21 mouse cellular contexts compared by ENCODE assay signal in genomic region chr15:102937036-102937666, GRCm38 (mm10). TPM values are rescaled to one million over a fixed set of nuclear protein-coding genes. Genes with fewer than 3 reads are reported as not detected.
DNase-seq lines count a peak whose midpoint lies in the region; ATAC-seq lines count a peak whose summit lies in the region.
"Had no signal": no experiment of that assay in that cellular context is flagged by ENCODE, and none has a peak within 500 bp of the region (broad histone marks: within the 10 kb centered on the region; RNA-seq: fewer than 3 reads in every experiment).

No protein-coding gene starts in this region.

- no peak for ATAC-seq in intestine, embryonic 14.5 days (replicated peaks; ENCODE audit: low FRiP score, low TSS enrichment, low read depth)
- no peak for ATAC-seq in intestine, embryonic 16.5 days
- no peak for ATAC-seq in intestine, embryonic 15.5 days
- no peak for ATAC-seq in liver, embryonic 11.5 days (replicated peaks; ENCODE audit: low FRiP score)
- ATAC-seq: hindbrain, embryonic 16.5 days had no signal

- H3K36me3 ChIP-seq in intestine, embryonic 14.5 days (ENCODE audit: control insufficient read depth, insufficient read depth, low read length): no peaks in the 10 kb centered on the region
- no peaks in the 10 kb centered on the region for H3K36me3 ChIP-seq in intestine, embryonic 16.5 days (ENCODE audit: control insufficient read depth, insufficient read depth, low read length)
- H3K36me3 ChIP-seq in ES-E14 (ENCODE audit: control insufficient read depth, insufficient read depth, low read length, poor library complexity, severe bottlenecking): no peaks in the 10 kb centered on the region
- no peaks in the 10 kb centered on the region for H3K36me3 ChIP-seq in intestine, embryonic 15.5 days
- no peaks in the 10 kb centered on the region for H3K36me3 ChIP-seq in liver, embryonic 11.5 days (ENCODE audit: control insufficient read depth, insufficient read depth, low read length)
- H3K36me3 ChIP-seq: embryonic facial prominence, embryonic 12.5 days; forebrain, embryonic 10.5 days; liver, embryonic 13.5 days had no signal

- H3K9ac ChIP-seq in intestine, embryonic 14.5 days (ENCODE audit: low read length): no peak overlapping the region
- H3K9ac ChIP-seq in intestine, embryonic 16.5 days (ENCODE audit: low read depth, low read length): no peak overlapping the region
- no peak overlapping the region for H3K9ac ChIP-seq in ES-E14 (ENCODE audit: insufficient read depth, low read depth, low read length, poor library complexity, severe bottlenecking)
- no peak overlapping the region for H3K9ac ChIP-seq in intestine, embryonic 15.5 days
- H3K9ac ChIP-seq in liver, embryonic 11.5 days (ENCODE audit: low read depth, low read length): no peak overlapping the region
- H3K9ac ChIP-seq: embryonic facial prominence, embryonic 12.5 days; liver, embryonic 13.5 days had no signal

- WGBS in intestine, embryonic 14.5 days: 1% methylated on average over 50 of the region's 50 CpGs
- 2% methylated on average over 50 of the region's 50 CpGs for WGBS in intestine, embryonic 16.5 days
- WGBS in intestine, embryonic 15.5 days: 1% methylated on average over 50 of the region's 50 CpGs
- WGBS in liver, embryonic 11.5 days: 3% methylated on average over 50 of the region's 50 CpGs

- peaks cover 100% of the 10 kb centered on the region for H3K27me3 ChIP-seq in intestine, embryonic 14.5 days (replicated peaks; ENCODE audit: control insufficient read depth, insufficient read depth, low read length)
- H3K27me3 ChIP-seq in intestine, embryonic 16.5 days (replicated peaks; ENCODE audit: control insufficient read depth, insufficient read depth, low read length): peaks cover 98% of the 10 kb centered on the region
- H3K27me3 ChIP-seq in intestine, embryonic 15.5 days (replicated peaks): peaks cover 99% of the 10 kb centered on the region
- peaks cover 100% of the 10 kb centered on the region for H3K27me3 ChIP-seq in liver, embryonic 11.5 days (replicated peaks; ENCODE audit: control insufficient read depth, insufficient read depth, low read length)

- H3K4me2 ChIP-seq in intestine, embryonic 14.5 days (ENCODE audit: low read length): no peak overlapping the region
- no peak overlapping the region for H3K4me2 ChIP-seq in intestine, embryonic 16.5 days (ENCODE audit: low read depth, low read length)
- no peak overlapping the region for H3K4me2 ChIP-seq in intestine, embryonic 15.5 days (replicated peaks)
- H3K4me2 ChIP-seq in liver, embryonic 11.5 days: no peak overlapping the region
- H3K4me2 ChIP-seq: embryonic facial prominence, embryonic 12.5 days; liver, embryonic 13.5 days had no signal

- H3K9me3 ChIP-seq in intestine, embryonic 14.5 days (ENCODE audit: control insufficient read depth, low read length): no peaks in the 10 kb centered on the region
- H3K9me3 ChIP-seq in intestine, embryonic 16.5 days (ENCODE audit: control insufficient read depth, low read length): no peaks in the 10 kb centered on the region
- no peaks in the 10 kb centered on the region for H3K9me3 ChIP-seq in ES-E14 (ENCODE audit: control insufficient read depth, insufficient read depth, low read depth, low read length)
- H3K9me3 ChIP-seq in intestine, embryonic 15.5 days: no peaks in the 10 kb centered on the region; the same call in 1 of the 2 replicates
- H3K9me3 ChIP-seq in liver, embryonic 11.5 days (ENCODE audit: control insufficient read depth, low read length): no peaks in the 10 kb centered on the region
- H3K9me3 ChIP-seq: embryonic facial prominence, embryonic 12.5 days; forebrain, embryonic 10.5 days; liver, embryonic 13.5 days had no signal

- peak; percentile 68 for DNase-seq in intestine, embryonic 14.5 days (ENCODE audit: low spot score)
- DNase-seq in ES-E14 (ENCODE audit: low read depth, low spot score): no peak
- peak; percentile 72 for DNase-seq in neural tube, embryonic 10.5 days (ENCODE audit: extremely low spot score, low spot score)
- DNase-seq in liver, embryonic 11.5 days (ENCODE audit: low spot score): no peak
- DNase-seq in right cerebral cortex, adult 18-20 months: no peak
- DNase-seq in layer of hippocampus, postnatal 25 days (ENCODE audit: extremely low spot score in 1 of 2, low spot score in 1 of 2): no peak
- DNase-seq: cerebellum, adult 11 months; cerebellum, postnatal 25 days; heart, adult 11 months; kidney, postnatal 10 days; liver, embryonic 13.5 days had no signal

- in situ Hi-C loops in ES-E14 (cut with MboI; ENCODE audit: low sequenced_read_pairs in 2 of 2, unreplicated experiment in 2 of 2): loop anchor here in 1 of 2 experiments (25.0 kb wide), 1 partner anchor 925 kb away; the partner anchor contains the start of gene Krt8

- no peak overlapping the region for H3K4me3 ChIP-seq in intestine, embryonic 14.5 days (ENCODE audit: low read depth, low read length)
- no peak overlapping the region; the same call in 1 of the 2 replicates for H3K4me3 ChIP-seq in intestine, embryonic 16.5 days (ENCODE audit: low read length)
- peak overlapping the region; percentile 31 to 41 for H3K4me3 ChIP-seq in ES-E14 (ENCODE audit: insufficient read depth in 1 of 2, low read depth in 1 of 2, low read length in 2 of 2, poor library complexity in 1 of 2, severe bottlenecking in 1 of 2)
- 0 out of 2 replicates have a peak overlapping the region, but pooled peaks have one; percentile 4 for H3K4me3 ChIP-seq in intestine, embryonic 15.5 days (replicated peaks)
- no peak overlapping the region for H3K4me3 ChIP-seq in liver, embryonic 11.5 days (ENCODE audit: low read depth, low read length)
- H3K4me3 ChIP-seq: embryonic facial prominence, embryonic 12.5 days; forebrain, embryonic 10.5 days; liver, embryonic 13.5 days had no signal

- H3K27ac ChIP-seq in intestine, embryonic 14.5 days (ENCODE audit: low read depth): no peak overlapping the region
- no peak overlapping the region for H3K27ac ChIP-seq in intestine, embryonic 16.5 days (ENCODE audit: low read length)
- H3K27ac ChIP-seq in ES-E14 (ENCODE audit: insufficient read depth, low read depth, low read length, poor library complexity, severe bottlenecking): no peak overlapping the region
- no peak overlapping the region for H3K27ac ChIP-seq in intestine, embryonic 15.5 days
- H3K27ac ChIP-seq in liver, embryonic 11.5 days (ENCODE audit: low read depth, low read length): no peak overlapping the region
- H3K27ac ChIP-seq: embryonic facial prominence, embryonic 12.5 days; forebrain, embryonic 10.5 days; liver, embryonic 13.5 days had no signal

- no peaks in the 10 kb centered on the region for H3K4me1 ChIP-seq in intestine, embryonic 14.5 days (replicated peaks; ENCODE audit: control insufficient read depth, insufficient read depth, low read length)
- H3K4me1 ChIP-seq in intestine, embryonic 16.5 days (ENCODE audit: control insufficient read depth, insufficient read depth, low read length): no peaks in the 10 kb centered on the region
- peaks cover 1 to 9% of the 10 kb centered on the region in 2 experiments; a peak in 1 of 4 replicates for H3K4me1 ChIP-seq in ES-E14 (ENCODE audit: control insufficient read depth in 2 of 2, insufficient read depth in 2 of 2, low read length in 2 of 2, poor library complexity in 1 of 2)
- peaks cover 4% of the 10 kb centered on the region; the same call in 1 of the 2 replicates for H3K4me1 ChIP-seq in intestine, embryonic 15.5 days (replicated peaks)
- H3K4me1 ChIP-seq in liver, embryonic 11.5 days (replicated peaks; ENCODE audit: control insufficient read depth, insufficient read depth, low read length): no peaks in the 10 kb centered on the region
- H3K4me1 ChIP-seq: embryonic facial prominence, embryonic 12.5 days; liver, embryonic 13.5 days had no signal

RNA-seq across cellular contexts. Expression of gene Hoxc12, which starts 0.6 kb away (rescaled TPM):
- not detected in 2 replicates for polyA plus RNA-seq in intestine, embryonic 14.5 days (2014; fragmentation: Nextera tagmentation; extraction: Ambion mirVana)
- polyA plus RNA-seq in intestine, embryonic 16.5 days (2015; fragmentation: Nextera tagmentation; extraction: Ambion mirVana): not detected in 2 replicates
- 0.85 and 1.9 TPM in 2 replicates for total RNA-seq in ES-E14 (2012; rRNA removed)
- not detected in 2 replicates for polyA plus RNA-seq in intestine, embryonic 15.5 days (2015; fragmentation: Nextera tagmentation; extraction: Ambion mirVana)
- polyA plus RNA-seq in liver, embryonic 11.5 days (2014; fragmentation: Nextera tagmentation; extraction: Ambion mirVana): not detected in 2 replicates
- total RNA-seq in layer of hippocampus, postnatal 25 days (2021): not detected
- total RNA-seq: layer of hippocampus, adult 8-10 months; megakaryocyte-erythroid progenitor cell, adult 5-6 weeks had no signal
- polyA plus RNA-seq: embryonic facial prominence, embryonic 12.5 days; forebrain, embryonic 10.5 days; heart, postnatal 0 days; hindbrain, embryonic 16.5 days; liver, embryonic 13.5 days; lung, embryonic 16.5 days; thymus, postnatal 0 days had no signal

RNA-seq across cellular contexts. Expression of gene Hoxc13, which starts 16.2 kb away (rescaled TPM):
- not detected in 2 replicates for polyA plus RNA-seq in intestine, embryonic 14.5 days (2014; fragmentation: Nextera tagmentation; extraction: Ambion mirVana)
- polyA plus RNA-seq in intestine, embryonic 16.5 days (2015; fragmentation: Nextera tagmentation; extraction: Ambion mirVana): not detected in 2 replicates
- 0.42 and 0.94 TPM in 2 replicates for total RNA-seq in ES-E14 (2012; rRNA removed)
- polyA plus RNA-seq in intestine, embryonic 15.5 days (2015; fragmentation: Nextera tagmentation; extraction: Ambion mirVana): not detected in 2 replicates
- not detected in 2 replicates for polyA plus RNA-seq in liver, embryonic 11.5 days (2014; fragmentation: Nextera tagmentation; extraction: Ambion mirVana)
- not detected for total RNA-seq in layer of hippocampus, postnatal 25 days (2021)
- total RNA-seq: layer of hippocampus, adult 8-10 months; megakaryocyte-erythroid progenitor cell, adult 5-6 weeks had no signal
- polyA plus RNA-seq: forebrain, embryonic 10.5 days; heart, postnatal 0 days; hindbrain, embryonic 16.5 days; liver, embryonic 13.5 days; lung, embryonic 16.5 days had no signal

RNA-seq across cellular contexts. Expression of gene Hoxc11, which starts 17.1 kb away (rescaled TPM):
- polyA plus RNA-seq in intestine, embryonic 14.5 days (2014; fragmentation: Nextera tagmentation; extraction: Ambion mirVana): 0.11 TPM in 2 replicates
- 0.06 TPM in 1 of 2 replicates, not detected in the other for polyA plus RNA-seq in intestine, embryonic 16.5 days (2015; fragmentation: Nextera tagmentation; extraction: Ambion mirVana)
- total RNA-seq in ES-E14 (2012; rRNA removed): not detected in 2 replicates
- polyA plus RNA-seq in intestine, embryonic 15.5 days (2015; fragmentation: Nextera tagmentation; extraction: Ambion mirVana): not detected in 2 replicates
- polyA plus RNA-seq in liver, embryonic 11.5 days (2014; fragmentation: Nextera tagmentation; extraction: Ambion mirVana): not detected in 2 replicates
- not detected for total RNA-seq in layer of hippocampus, postnatal 25 days (2021)
- total RNA-seq: layer of hippocampus, adult 8-10 months; megakaryocyte-erythroid progenitor cell, adult 5-6 weeks had no signal
- polyA plus RNA-seq: embryonic facial prominence, embryonic 12.5 days; forebrain, embryonic 10.5 days; heart, postnatal 0 days; hindbrain, embryonic 16.5 days; liver, embryonic 13.5 days; lung, embryonic 16.5 days had no signal

RNA-seq across cellular contexts. Expression of gene Hoxc10, which starts 29.4 kb away (rescaled TPM):
- 2.6 and 3.1 TPM in 2 replicates for polyA plus RNA-seq in intestine, embryonic 14.5 days (2014; fragmentation: Nextera tagmentation; extraction: Ambion mirVana)
- 1.1 and 1.3 TPM in 2 replicates for polyA plus RNA-seq in intestine, embryonic 16.5 days (2015; fragmentation: Nextera tagmentation; extraction: Ambion mirVana)
- total RNA-seq in ES-E14 (2012; rRNA removed): 0.58 TPM in 1 of 2 replicates, not detected in the other
- 1.9 and 2.6 TPM in 2 replicates for polyA plus RNA-seq in intestine, embryonic 15.5 days (2015; fragmentation: Nextera tagmentation; extraction: Ambion mirVana)
- 0.18 and 0.43 TPM in 2 replicates for polyA plus RNA-seq in liver, embryonic 11.5 days (2014; fragmentation: Nextera tagmentation; extraction: Ambion mirVana)
- not detected for total RNA-seq in layer of hippocampus, postnatal 25 days (2021)
- total RNA-seq: layer of hippocampus, adult 8-10 months; megakaryocyte-erythroid progenitor cell, adult 5-6 weeks had no signal
- polyA plus RNA-seq: embryonic facial prominence, embryonic 12.5 days; forebrain, embryonic 10.5 days; heart, postnatal 0 days; hindbrain, embryonic 16.5 days; liver, embryonic 13.5 days; lung, embryonic 16.5 days; thymus, postnatal 0 days had no signal

RNA-seq across cellular contexts. Expression of gene Hoxc5, which starts 30.1 kb away (rescaled TPM):
- polyA plus RNA-seq in intestine, embryonic 14.5 days (2014; fragmentation: Nextera tagmentation; extraction: Ambion mirVana): 12.2 and 14.1 TPM in 2 replicates
- polyA plus RNA-seq in intestine, embryonic 16.5 days (2015; fragmentation: Nextera tagmentation; extraction: Ambion mirVana): 6.8 and 7.2 TPM in 2 replicates
- total RNA-seq in ES-E14 (2012; rRNA removed): 0.22 TPM in 1 of 2 replicates, not detected in the other
- polyA plus RNA-seq in intestine, embryonic 15.5 days (2015; fragmentation: Nextera tagmentation; extraction: Ambion mirVana): 7.7 and 10.1 TPM in 2 replicates
- 4.1 and 5.3 TPM in 2 replicates for polyA plus RNA-seq in liver, embryonic 11.5 days (2014; fragmentation: Nextera tagmentation; extraction: Ambion mirVana)
- total RNA-seq in layer of hippocampus, postnatal 25 days (2021): not detected
- total RNA-seq: layer of hippocampus, adult 8-10 months; megakaryocyte-erythroid progenitor cell, adult 5-6 weeks had no signal
- polyA plus RNA-seq: forebrain, embryonic 10.5 days; heart, postnatal 0 days had no signal

Comparison
In these comparisons a context has a peak if more than half of its experiments do, and no peak if none do; other contexts are left out.
1. H3K4me3 ChIP-seq: peak in ES-E14 (2 of 2) and intestine, embryonic 15.5 days (single experiment); none in intestine, embryonic 14.5 days (single experiment), intestine, embryonic 16.5 days (single experiment) and liver, embryonic 11.5 days (single experiment).
2. DNase-seq: peak in intestine, embryonic 14.5 days (single experiment) and neural tube, embryonic 10.5 days (single experiment); none in ES-E14 (single experiment), liver, embryonic 11.5 days (single experiment), right cerebral cortex, adult 18-20 months (single experiment) and layer of hippocampus, postnatal 25 days (0 of 2).